Mouse (Mus musculus) CH12.LX (cell line): ENCODE data around the gene Ptdss2.

ENCODE experiments used
- CTCF ChIP-seq, 2 experiments: IDR thresholded peaks in 1 of 2; conservative IDR thresholded peaks in 1 of 2; 2 replicates each; pipeline ENCODE4 v1.5.1; 2011 to 2012; ENCODE audit warnings: low read depth in 2 of 2, low read length in 2 of 2, improper control_type of control experiment in 1 of 2, inconsistent platforms in 1 of 2, mild to moderate bottlenecking in 1 of 2, moderate library complexity in 1 of 2
- KAT2A ChIP-seq: IDR thresholded peaks from 2 replicates; pipeline ENCODE4 v1.6.1; 2012; ENCODE audit warnings: low read length, improper control_type of control experiment, inconsistent platforms; ENCODE audit not compliant: insufficient replicate concordance
- POLR2A ChIP-seq: IDR thresholded peaks from 2 replicates; pipeline ENCODE4 v1.6.1; 2011; ENCODE audit warnings: low read depth, mild to moderate bottlenecking, improper control_type of control experiment, low read length
- SIN3A ChIP-seq: IDR thresholded peaks from 2 replicates; pipeline ENCODE4 v1.6.1; 2012; ENCODE audit warnings: low read length, improper control_type of control experiment, inconsistent platforms
- TBP ChIP-seq: conservative IDR thresholded peaks from 2 replicates; pipeline ENCODE4 v1.6.1; 2011; ENCODE audit warnings: low read depth, low read length, improper control_type of control experiment
- UBTF ChIP-seq: IDR thresholded peaks from 2 replicates; pipeline ENCODE4 v1.6.1; 2012; ENCODE audit warnings: low read depth, mild to moderate bottlenecking, inconsistent platforms, low read length, improper control_type of control experiment, moderate library complexity
- USF1 ChIP-seq: IDR thresholded peaks from 2 replicates; pipeline ENCODE4 v1.6.1; 2014; ENCODE audit warnings: low read depth, mild to moderate bottlenecking, inconsistent platforms, low read length, improper control_type of control experiment

GRCm38 (mm10) chr7:141196619-141197282, 74.6 kb downstream of the Ptdss2 start:
- TF ChIP-seq TBP (no peak), USF1 (no peak), CTCF (conservative IDR thresholded peaks at IDR 0.05 in 1 of 2, IDR thresholded peaks at IDR 0.05 in 1 of 2; ENCODE audit: low read depth in 2 of 2, low read length in 2 of 2) (no peak), UBTF (no peak), SIN3A (no peak), POLR2A (no peak), KAT2A (no peak)
